Comparison of ENCODE assay signal across 26 mouse cellular contexts in the genomic region with DNA sequence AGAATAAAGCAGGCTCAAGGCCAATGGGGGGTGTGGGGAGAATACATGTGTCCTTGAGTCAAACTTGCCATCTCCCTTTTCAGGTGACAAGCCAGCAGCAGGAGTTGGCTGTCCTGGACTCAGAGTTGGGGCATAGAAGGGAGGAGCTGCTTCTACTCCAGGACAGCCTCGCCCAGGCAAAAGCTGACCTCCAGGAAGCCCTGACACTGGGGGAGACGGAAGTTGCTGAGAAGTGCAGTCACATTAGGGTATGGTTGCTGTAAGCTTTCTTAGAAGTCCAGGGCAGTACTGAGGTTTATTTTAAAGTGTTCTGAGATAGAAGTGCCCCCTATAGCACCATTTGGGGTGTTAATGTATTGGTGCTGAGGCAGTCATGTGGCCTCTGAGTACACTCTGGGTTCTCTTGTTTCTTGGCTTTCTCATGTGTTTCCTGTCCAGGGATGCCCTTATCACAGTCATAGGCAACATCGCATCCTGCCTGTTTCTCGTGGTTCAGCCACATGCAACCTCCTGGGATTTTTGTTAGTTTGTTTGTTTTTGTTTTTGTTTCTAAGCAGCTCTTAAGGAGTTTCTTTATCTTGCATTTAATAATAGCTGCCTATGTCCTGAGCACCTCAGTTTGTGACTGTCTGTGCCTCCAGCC. TPM values are rescaled to one million over a fixed set of nuclear protein-coding genes. Genes with fewer than 3 reads are reported as not detected.
DNase-seq lines count a peak whose midpoint lies in the region; ATAC-seq and TF ChIP-seq lines count a peak whose summit lies in the region.
"Had no signal": no experiment of that assay in that cellular context is flagged by ENCODE, and none has a peak within 500 bp of the region (broad histone marks: within the 10 kb centered on the region; RNA-seq: fewer than 3 reads in every experiment).

No protein-coding gene starts in this region.

- no peak for ATAC-seq in liver, embryonic 16.5 days (ENCODE audit: low read depth)
- no peak for ATAC-seq in liver, embryonic 12.5 days
- peak; percentile 54 for ATAC-seq in common myeloid progenitor, adult 5-6 weeks (replicated peaks; ENCODE audit: low read depth, poor library complexity, severe bottlenecking)
- ATAC-seq: activated CD4-positive, CD25-positive, alpha-beta regulatory T cell, adult 4 months; forebrain, embryonic 14.5 days had no signal

- no peak overlapping the region for H3K9ac ChIP-seq in liver, embryonic 16.5 days (ENCODE audit: low read depth, low read length)
- no peak overlapping the region for H3K9ac ChIP-seq in liver, embryonic 12.5 days
- H3K9ac ChIP-seq: embryonic facial prominence, embryonic 15.5 days; hindbrain, embryonic 15.5 days; kidney, embryonic 15.5 days; limb, embryonic 12.5 days; neural tube, embryonic 12.5 days had no signal

- H3K27me3 ChIP-seq in liver, embryonic 16.5 days (ENCODE audit: control insufficient read depth, insufficient read depth, low read depth, low read length), result no peaks in the 10 kb centered on the region
- H3K27me3 ChIP-seq in liver, embryonic 12.5 days (replicated peaks), result no peaks in the 10 kb centered on the region
- no peaks in the 10 kb centered on the region for H3K27me3 ChIP-seq in small intestine, adult 2 months (ENCODE audit: control insufficient read depth, insufficient read depth, low read length)
- H3K27me3 ChIP-seq: embryonic facial prominence, embryonic 15.5 days; hindbrain, embryonic 15.5 days; kidney, embryonic 15.5 days; limb, embryonic 12.5 days; neural tube, embryonic 12.5 days had no signal

- H3K4me1 ChIP-seq in liver, embryonic 16.5 days (ENCODE audit: control insufficient read depth, low read depth, low read length), result no peaks in the 10 kb centered on the region; the same call in 1 of the 2 replicates
- H3K4me1 ChIP-seq in liver, embryonic 12.5 days, result 0 out of 2 replicates have a peak, but pooled peaks cover 3% of the 10 kb centered on the region
- H3K4me1 ChIP-seq in small intestine, adult 2 months (ENCODE audit: control insufficient read depth, insufficient read depth, insufficient read length, low read length), result no peaks in the 10 kb centered on the region
- H3K4me1 ChIP-seq: embryonic facial prominence, embryonic 15.5 days; hindbrain, embryonic 15.5 days; kidney, embryonic 15.5 days; neural tube, embryonic 12.5 days had no signal

- intact Hi-C loops in gastrocnemius, postnatal 36 days (cut with DNase I), result no loop called here

- TF ChIP-seq POLR2A in small intestine, adult 2 months (IDR thresholded peaks at IDR 0.05; ENCODE audit: low read depth, low read length), result no peak

- no peak overlapping the region for H3K4me2 ChIP-seq in liver, embryonic 16.5 days (ENCODE audit: low read depth, low read length)
- H3K4me2 ChIP-seq in liver, embryonic 12.5 days, result no peak overlapping the region
- H3K4me2 ChIP-seq: embryonic facial prominence, embryonic 15.5 days; hindbrain, embryonic 15.5 days; kidney, embryonic 15.5 days; limb, embryonic 12.5 days; neural tube, embryonic 12.5 days had no signal

- WGBS in liver, embryonic 16.5 days (ENCODE audit: insufficient replicate concordance), result 56% methylated on average over 4 of the region's 4 CpGs
- 55% methylated on average over 4 of the region's 4 CpGs for WGBS in liver, embryonic 12.5 days (ENCODE audit: insufficient replicate concordance)
- 84% methylated on average over 4 of the region's 4 CpGs for WGBS in small intestine, adult 2 months

- H3K36me3 ChIP-seq in liver, embryonic 16.5 days (ENCODE audit: control insufficient read depth, insufficient read depth), result peaks cover 5% of the 10 kb centered on the region
- peaks cover 80% of the 10 kb centered on the region for H3K36me3 ChIP-seq in liver, embryonic 12.5 days
- peaks cover 48% of the 10 kb centered on the region for H3K36me3 ChIP-seq in small intestine, adult 2 months (ENCODE audit: control insufficient read depth, insufficient read depth, low read length)

- no peaks in the 10 kb centered on the region for H3K9me3 ChIP-seq in liver, embryonic 16.5 days (replicated peaks; ENCODE audit: control insufficient read depth, low read length)
- no peaks in the 10 kb centered on the region for H3K9me3 ChIP-seq in liver, embryonic 12.5 days (replicated peaks)
- H3K9me3 ChIP-seq: embryonic facial prominence, embryonic 15.5 days; hindbrain, embryonic 15.5 days; kidney, embryonic 15.5 days; limb, embryonic 12.5 days; neural tube, embryonic 12.5 days had no signal

- no peak for TF ChIP-seq CTCF in small intestine, adult 2 months (IDR thresholded peaks at IDR 0.05; ENCODE audit: extremely low read depth, insufficient read length, insufficient replicate concordance, low read depth, low read length)

- H3K4me3 ChIP-seq in liver, embryonic 16.5 days (ENCODE audit: low read depth, low read length), result no peak overlapping the region
- no peak overlapping the region for H3K4me3 ChIP-seq in liver, embryonic 12.5 days
- H3K4me3 ChIP-seq in small intestine, adult 2 months (ENCODE audit: low read depth, low read length), result no peak overlapping the region
- H3K4me3 ChIP-seq: embryonic facial prominence, embryonic 15.5 days; gastrocnemius, adult 2 months; hindbrain, embryonic 15.5 days; kidney, embryonic 15.5 days; limb, embryonic 12.5 days; neural tube, embryonic 12.5 days had no signal

- peak; percentile 40 to 53 for DNase-seq in heart, adult 9 months (ENCODE audit: low spot score in 2 of 2)
- no peak for DNase-seq in heart, postnatal 4 days
- DNase-seq in gastrocnemius, postnatal 36 days, result no peak
- DNase-seq: adrenal gland, adult 8-10 months; cerebellum, adult 18-20 months; cerebellum, postnatal 14 days; gastrocnemius, adult 2 months; kidney, adult 11 months; kidney, postnatal 4 days; lung, adult 18-20 months; lung, postnatal 14 days; midbrain, embryonic 14.5 days; right cerebral cortex, postnatal 14 days; spleen, adult 18-20 months; thymus, postnatal 25 days had no signal

- H3K27ac ChIP-seq in liver, embryonic 16.5 days (ENCODE audit: low read length), result peak overlapping the region; percentile 29; the same call in 1 of the 2 replicates
- H3K27ac ChIP-seq in liver, embryonic 12.5 days, result no peak overlapping the region
- H3K27ac ChIP-seq in small intestine, adult 2 months (ENCODE audit: insufficient read depth, low read depth, low read length), result peak overlapping the region; percentile 42; the same call in 1 of the 2 replicates
- H3K27ac ChIP-seq: embryonic facial prominence, embryonic 15.5 days; gastrocnemius, adult 2 months; hindbrain, embryonic 15.5 days; kidney, embryonic 15.5 days; limb, embryonic 12.5 days; neural tube, embryonic 12.5 days had no signal

RNA-seq across cellular contexts. Expression of a gene that starts 39.0 kb away (rescaled TPM):
- 100 to 1,000 TPM; 154 to 165 TPM for total RNA-seq in heart, postnatal 4 days (2021)
- 110 and 114 TPM in 2 replicates for polyA plus RNA-seq in liver, embryonic 16.5 days (2015; fragmentation: Nextera tagmentation; extraction: Ambion mirVana)
- 141 and 143 TPM in 2 replicates for polyA plus RNA-seq in liver, embryonic 12.5 days (2016; fragmentation: Nextera tagmentation; extraction: Ambion mirVana)
- 136 and 137 TPM in 2 replicates for total RNA-seq in common myeloid progenitor, adult 5-6 weeks (2017)
- 28.2 and 239 TPM in 2 replicates for polyA plus RNA-seq in small intestine, adult 2 months (2012; rRNA removed)
- total RNA-seq in gastrocnemius, postnatal 36 days (2021), result 10 to 100 TPM; 65.4 to 81.3 TPM

RNA-seq across cellular contexts. Expression of a gene that starts 52.7 kb away (rescaled TPM):
- 10 to 100 TPM; 14.5 to 14.8 TPM for total RNA-seq in heart, postnatal 4 days (2021)
- 7.9 and 8.4 TPM in 2 replicates for polyA plus RNA-seq in liver, embryonic 16.5 days (2015; fragmentation: Nextera tagmentation; extraction: Ambion mirVana)
- polyA plus RNA-seq in liver, embryonic 12.5 days (2016; fragmentation: Nextera tagmentation; extraction: Ambion mirVana), result 10.9 and 12.7 TPM in 2 replicates
- 146 and 156 TPM in 2 replicates for total RNA-seq in common myeloid progenitor, adult 5-6 weeks (2017)
- polyA plus RNA-seq in small intestine, adult 2 months (2012; rRNA removed), result 3.0 and 5.2 TPM in 2 replicates
- total RNA-seq in gastrocnemius, postnatal 36 days (2021), result 1 to 10 TPM; 5.1 to 7.3 TPM

Comparison
In these comparisons a context has a peak if more than half of its experiments do, and no peak if none do; other contexts are left out.
1. DNase-seq: peak in heart, adult 9 months (2 of 2); none in heart, postnatal 4 days (single experiment) and gastrocnemius, postnatal 36 days (0 of 2).